Mouse (Mus musculus): ENCODE data around the gene Gm5269. TPM values are rescaled to one million over a fixed set of nuclear protein-coding genes. Genes with fewer than 3 reads are reported as not detected.

Gm5269 gene
- polyA plus RNA-seq, 1 experiment from 2014 or later = not detected

- no peak overlapping the region for H3K27ac ChIP-seq (ENCODE audit: low read depth, low read length)
- 83% methylated on average over 1 of the region's 1 CpGs for WGBS
- H3K9ac ChIP-seq (ENCODE audit: low read length) = no peak overlapping the region
- no peak for DNase-seq (ENCODE audit: low spot score)
- H3K4me3 ChIP-seq (ENCODE audit: low read depth, low read length) = no peak overlapping the region
- no peak overlapping the region for H3K4me2 ChIP-seq (ENCODE audit: low read depth)
- H3K9me3 ChIP-seq (ENCODE audit: control insufficient read depth, low read length) = no peaks in the 10 kb centered on the region
- no peaks in the 10 kb centered on the region for H3K27me3 ChIP-seq (ENCODE audit: control insufficient read depth, insufficient read depth, low read length)
- no peaks in the 10 kb centered on the region for H3K36me3 ChIP-seq (ENCODE audit: control insufficient read depth, insufficient read depth, low read length)
- ATAC-seq (ENCODE audit: insufficient read depth, low FRiP score, low TSS enrichment) = no peak
- H3K4me1 ChIP-seq (ENCODE audit: control insufficient read depth, insufficient read depth, low read length) = no peaks in the 10 kb centered on the region
These were observed 32.0 kb downstream of the Gm5269 start for GRCm38 (mm10) chr1:45858038-45858437.

DNA sequence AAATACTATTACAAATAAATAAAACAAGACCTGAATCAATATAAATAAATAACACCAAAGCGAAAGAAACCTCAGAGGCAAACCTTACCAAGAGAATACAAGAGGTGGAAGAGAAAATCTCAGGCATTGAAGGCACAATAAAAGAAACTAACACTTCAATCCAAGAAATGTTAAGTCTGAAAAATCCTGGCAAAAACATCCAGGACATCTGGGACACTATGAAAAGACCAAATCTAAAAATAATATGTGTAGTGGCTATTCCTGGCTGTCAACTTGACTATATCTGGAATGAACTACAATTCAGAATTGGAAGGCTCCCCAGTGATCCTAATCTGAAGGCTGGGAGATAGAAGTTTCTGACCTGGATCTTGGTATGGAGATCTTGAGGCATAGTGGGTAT lies 44.6 kb downstream of the Gm5269 start:
- H3K9me3 ChIP-seq (ENCODE audit: control insufficient read depth, low read length) = no peaks in the 10 kb centered on the region
- no peak overlapping the region for H3K27ac ChIP-seq (ENCODE audit: low read depth, low read length)
- H3K36me3 ChIP-seq (ENCODE audit: control insufficient read depth, insufficient read depth, low read length) = no peaks in the 10 kb centered on the region
- DNase-seq (ENCODE audit: low spot score) (no peak), ATAC-seq (ENCODE audit: insufficient read depth, low FRiP score, low TSS enrichment) (no peak)
- H3K4me1 ChIP-seq (ENCODE audit: control insufficient read depth, insufficient read depth, low read length) = no peaks in the 10 kb centered on the region
- WGBS = 90% methylated on average over 1 of the region's 1 CpGs
- H3K4me2 ChIP-seq (ENCODE audit: low read depth) = no peak overlapping the region
- H3K4me3 ChIP-seq (ENCODE audit: low read depth, low read length) = no peak overlapping the region
- no peak overlapping the region for H3K9ac ChIP-seq (ENCODE audit: low read length)
- no peaks in the 10 kb centered on the region for H3K27me3 ChIP-seq (ENCODE audit: control insufficient read depth, insufficient read depth, low read length)

Other genes with a start within 250 kb of the Gm5269 start
- 82.9 and 92.3 TPM in 2 replicates for gene Wdr75, start 95.1 kb downstream of the Gm5269 start, polyA plus RNA-seq (2014; fragmentation: Nextera tagmentation; extraction: Ambion mirVana)
- 17.3 and 19.0 TPM in 2 replicates for gene Slc40a1, start 36.2 kb upstream of the Gm5269 start, polyA plus RNA-seq (2014; fragmentation: Nextera tagmentation; extraction: Ambion mirVana)
- 1.9 TPM in 2 replicates for gene Dnah7b, start 176.0 kb upstream of the Gm5269 start, polyA plus RNA-seq (2014; fragmentation: Nextera tagmentation; extraction: Ambion mirVana)